In genomic region chr3:79628561-79629415, GRCm38 (mm10) we compare ENCODE assay signal across 7 mouse cellular contexts. TPM values are rescaled to one million over a fixed set of nuclear protein-coding genes. Genes with fewer than 3 reads are reported as not detected.
DNase-seq lines count a peak whose midpoint lies in the region; ATAC-seq lines count a peak whose summit lies in the region.

TSS of gene 4930579G24Rik (plus strand) at chr3:79629079.

- H3K4me3 ChIP-seq in embryonic facial prominence, embryonic 12.5 days, result peak within 1 kb of the TSS; percentile 73
- H3K4me3 ChIP-seq in limb, embryonic 11.5 days (ENCODE audit: low read depth, low read length), result peak within 1 kb of the TSS; percentile 67
- H3K4me3 ChIP-seq in midbrain, embryonic 14.5 days (replicated peaks; ENCODE audit: low read depth, low read length), result peak within 1 kb of the TSS; percentile 69

- H3K36me3 ChIP-seq in embryonic facial prominence, embryonic 12.5 days, result peaks cover 23% of the 10 kb centered on the region
- H3K36me3 ChIP-seq in limb, embryonic 11.5 days (ENCODE audit: control insufficient read depth, insufficient read depth, low read length), result peaks cover 14% of the 10 kb centered on the region; the same call in 1 of the 2 replicates
- H3K36me3 ChIP-seq in midbrain, embryonic 14.5 days (ENCODE audit: control insufficient read depth, insufficient read depth, low read length), result peaks cover 16% of the 10 kb centered on the region; the same call in 1 of the 2 replicates

- H3K9ac ChIP-seq in embryonic facial prominence, embryonic 12.5 days, result peak within 1 kb of the TSS; percentile 78
- peak within 1 kb of the TSS; percentile 73 for H3K9ac ChIP-seq in limb, embryonic 11.5 days (ENCODE audit: low read length)
- peak within 1 kb of the TSS; percentile 66 for H3K9ac ChIP-seq in midbrain, embryonic 14.5 days (replicated peaks; ENCODE audit: low read length)

- H3K27me3 ChIP-seq in embryonic facial prominence, embryonic 12.5 days, result no peaks in the 10 kb centered on the region
- no peaks in the 10 kb centered on the region for H3K27me3 ChIP-seq in limb, embryonic 11.5 days (ENCODE audit: control insufficient read depth, insufficient read depth, low read length)
- no peaks in the 10 kb centered on the region for H3K27me3 ChIP-seq in midbrain, embryonic 14.5 days (ENCODE audit: control insufficient read depth, insufficient read depth, low read length)

- no peaks in the 10 kb centered on the region for H3K4me1 ChIP-seq in embryonic facial prominence, embryonic 12.5 days
- H3K4me1 ChIP-seq in limb, embryonic 11.5 days (ENCODE audit: control insufficient read depth, insufficient read depth, low read length), result no peaks in the 10 kb centered on the region
- H3K4me1 ChIP-seq in midbrain, embryonic 14.5 days (ENCODE audit: control insufficient read depth, insufficient read depth, low read length), result 0 out of 2 replicates have a peak, but pooled peaks cover 4% of the 10 kb centered on the region

- H3K9me3 ChIP-seq in embryonic facial prominence, embryonic 12.5 days, result no peaks in the 10 kb centered on the region
- no peaks in the 10 kb centered on the region for H3K9me3 ChIP-seq in limb, embryonic 11.5 days (ENCODE audit: control insufficient read depth, low read length)
- H3K9me3 ChIP-seq in midbrain, embryonic 14.5 days (ENCODE audit: control insufficient read depth, low read length), result no peaks in the 10 kb centered on the region

- DNase-seq in adrenal gland, postnatal 25 days, result peak; percentile 89
- DNase-seq in heart, adult 11 months, result peak; percentile 100
- peak; percentile 95 for DNase-seq in kidney, adult 18-20 months
- DNase-seq in limb, embryonic 11.5 days (ENCODE audit: low spot score), result peak; percentile 94
- DNase-seq in midbrain, embryonic 14.5 days, result peak; percentile 99
- DNase-seq in spleen, adult 18-20 months, result peak; percentile 90 to 91

- ATAC-seq in embryonic facial prominence, embryonic 12.5 days (ENCODE audit: insufficient number of reproducible peaks, insufficient read depth, low FRiP score, low TSS enrichment), result peak; percentile 99
- ATAC-seq in limb, embryonic 11.5 days (ENCODE audit: insufficient number of reproducible peaks, low FRiP score, low TSS enrichment, low read depth), result peak; percentile 99
- peak; percentile 99 for ATAC-seq in midbrain, embryonic 14.5 days (ENCODE audit: low FRiP score, low TSS enrichment)

- WGBS in embryonic facial prominence, embryonic 12.5 days, result under 1% methylated on average over 60 of the region's 60 CpGs
- WGBS in limb, embryonic 11.5 days, result under 1% methylated on average over 60 of the region's 60 CpGs
- under 1% methylated on average over 60 of the region's 60 CpGs for WGBS in midbrain, embryonic 14.5 days

- peak within 1 kb of the TSS; percentile 87 for H3K4me2 ChIP-seq in embryonic facial prominence, embryonic 12.5 days (replicated peaks)
- H3K4me2 ChIP-seq in limb, embryonic 11.5 days (ENCODE audit: low read depth, severe bottlenecking), result peak within 1 kb of the TSS; percentile 77
- H3K4me2 ChIP-seq in midbrain, embryonic 14.5 days (ENCODE audit: low read length), result peak within 1 kb of the TSS; percentile 70

- H3K27ac ChIP-seq in embryonic facial prominence, embryonic 12.5 days, result peak within 1 kb of the TSS; percentile 76
- H3K27ac ChIP-seq in limb, embryonic 11.5 days (replicated peaks; ENCODE audit: low read depth, low read length), result peak within 1 kb of the TSS; percentile 16; the same call in 1 of the 2 replicates
- peak within 1 kb of the TSS; percentile 74 for H3K27ac ChIP-seq in midbrain, embryonic 14.5 days (replicated peaks; ENCODE audit: low read depth, low read length)

RNA-seq across cellular contexts. Expression of gene 4930579G24Rik, which starts in this region (rescaled TPM):
- 3.9 TPM in 2 replicates for total RNA-seq in adrenal gland, postnatal 25 days (2021)
- polyA plus RNA-seq in embryonic facial prominence, embryonic 12.5 days (2016; fragmentation: Nextera tagmentation; extraction: Ambion mirVana), result 39.8 and 40.0 TPM in 2 replicates
- 36.9 and 38.9 TPM in 2 replicates for polyA plus RNA-seq in limb, embryonic 11.5 days (2014; fragmentation: Nextera tagmentation; extraction: Ambion mirVana)
- polyA plus RNA-seq in midbrain, embryonic 14.5 days (2014; fragmentation: Nextera tagmentation; extraction: Ambion mirVana), result 6.1 and 7.3 TPM in 2 replicates

Comparison
In these comparisons a context has a peak if more than half of its experiments do, and no peak if none do; other contexts are left out.
1. Peak in every context shown above with its lines: DNase-seq, ATAC-seq, H3K4me3 ChIP-seq and H3K27ac ChIP-seq.
2. H3K27ac ChIP-seq: peak in every context shown above with its lines; median percentile 76 in embryonic facial prominence, embryonic 12.5 days; 74 in midbrain, embryonic 14.5 days; 16 in limb, embryonic 11.5 days.